Mouse (Mus musculus) intestine, postnatal 0 days (tissue): ENCODE results near the gene Fbxw4. TPM values are rescaled to one million over a fixed set of nuclear protein-coding genes. Genes with fewer than 3 reads are reported as not detected.

ENCODE experiments used
- ATAC-seq: fragments of 200-750 bp; cut with Nextera tagmentation; 2 replicates; pipeline ENCODE4 v1.8.0; 2017; ENCODE audit warnings: mild to moderate bottlenecking, moderate TSS enrichment, moderate library complexity
- H3K27ac ChIP-seq: fragments of 300-500 bp; sonication (generic); 2 replicates; pipeline ENCODE4 v1.5.1; 2014; ENCODE audit warnings: mild to moderate bottlenecking, low read depth, low read length, moderate library complexity
- H3K27me3 ChIP-seq: fragments of 300-500 bp; sonication (generic); replicated peaks from 2 replicates; pipeline ENCODE4 v1.6.1; 2014; ENCODE audit warnings: low read length, mixed read lengths; ENCODE audit not compliant: control insufficient read depth, insufficient read depth
- H3K36me3 ChIP-seq: fragments of 300-500 bp; sonication (generic); 2 replicates; pipeline ENCODE4 v1.6.1; 2014; ENCODE audit warnings: mild to moderate bottlenecking, moderate library complexity; ENCODE audit not compliant: control insufficient read depth, insufficient read depth
- H3K4me1 ChIP-seq: fragments of 300-500 bp; sonication (generic); replicated peaks from 2 replicates; pipeline ENCODE4 v1.6.1; 2014; ENCODE audit warnings: antibody characterized with exemption, low read length, mixed read lengths; ENCODE audit not compliant: control insufficient read depth, insufficient read depth
- H3K4me2 ChIP-seq: fragments of 300-500 bp; sonication (generic); replicated peaks from 2 replicates; pipeline ENCODE4 v1.6.1; 2014; ENCODE audit warnings: low read depth, mild to moderate bottlenecking, moderate library complexity
- H3K4me3 ChIP-seq: fragments of 300-500 bp; sonication (generic); 2 replicates; pipeline ENCODE4 v1.5.1; 2014; ENCODE audit warnings: low read depth, low read length
- H3K9ac ChIP-seq: fragments of 300-500 bp; sonication (generic); 2 replicates; pipeline ENCODE4 v1.6.1; 2014; ENCODE audit warnings: mild to moderate bottlenecking, low read depth, low read length
- H3K9me3 ChIP-seq: fragments of 300-500 bp; sonication (generic); 2 replicates; pipeline ENCODE4 v1.6.1; 2016; ENCODE audit warnings: mixed run types; ENCODE audit not compliant: control insufficient read depth
- CTCF ChIP-seq: sonication (generic); IDR thresholded peaks from 2 replicates; pipeline ENCODE4 v1.5.1; 2016; ENCODE audit warnings: low read depth, mild to moderate bottlenecking, control low read depth, antibody characterized with exemption, moderate library complexity
- WGBS: fragments of 180-500 bp; shearing (Covaris S2); extraction: QIAGEN DNeasy Blood & Tissue Kit; methylation state at CpG from one replicate; pipeline ENCODE4 v1.1.7; 2014; 5-methylcytosine and 5-hydroxymethylcytosine counted together
- polyA plus RNA-seq: library from polyadenylated mRNA; unstranded; fragments of >200 nt; fragmentation: Nextera tagmentation; extraction: Ambion mirVana; gene quantifications from 2 replicates; pipeline ENCODE4 v1.2.1, GENCODE M21; 2015

Fbxw4 gene
- polyA plus RNA-seq, 1 experiment from 2014 or later: 2.6 TPM

- Histone ChIP-seq H3K4me3 (no peak overlapping the region), H3K4me2 (no peak overlapping the region), H3K9me3 (no peaks in the 10 kb centered on the region), H3K9ac (no peak overlapping the region), H3K27me3 (no peaks in the 10 kb centered on the region), H3K36me3 (peaks cover 9% of the 10 kb centered on the region; the same call in 1 of the 2 replicates), H3K4me1 (no peaks in the 10 kb centered on the region), H3K27ac (no peak overlapping the region)
- no peak for TF ChIP-seq CTCF
- WGBS: 85% methylated on average over 6 of the region's 6 CpGs
- ATAC-seq: no peak
Measured at GRCm38 (mm10) chr19:45587509-45588292, 72.4 kb downstream of the Fbxw4 start.

GRCm38 (mm10) chr19:45586850-45587249, 73.3 kb downstream of the Fbxw4 start:
- no peak for ATAC-seq
- WGBS: 76% methylated on average over 3 of the region's 3 CpGs

GRCm38 (mm10) chr19:45584856-45585620, 75.1 kb downstream of the Fbxw4 start:
- TF ChIP-seq CTCF: no peak
- no peak overlapping the region for H3K4me3 ChIP-seq
- ATAC-seq: no peak
- no peak overlapping the region for H3K9ac ChIP-seq
- H3K27ac ChIP-seq: no peak overlapping the region
- H3K9me3 ChIP-seq: no peaks in the 10 kb centered on the region
- H3K4me2 ChIP-seq: no peak overlapping the region
- 61% methylated on average over 9 of the region's 9 CpGs for WGBS
- peaks cover 9% of the 10 kb centered on the region; the same call in 1 of the 2 replicates for H3K36me3 ChIP-seq
- no peaks in the 10 kb centered on the region for H3K27me3 ChIP-seq
- H3K4me1 ChIP-seq: no peaks in the 10 kb centered on the region

More at GRCm38 (mm10) chr19:45586850-45587249, 73.3 kb downstream of the Fbxw4 start:
- Histone ChIP-seq H3K4me2 (no peak overlapping the region), H3K4me3 (no peak overlapping the region), H3K36me3 (peaks cover 9% of the 10 kb centered on the region; the same call in 1 of the 2 replicates), H3K9me3 (no peaks in the 10 kb centered on the region), H3K4me1 (no peaks in the 10 kb centered on the region), H3K27me3 (no peaks in the 10 kb centered on the region), H3K27ac (no peak overlapping the region), H3K9ac (no peak overlapping the region)
- TF ChIP-seq CTCF: no peak

- no peak for ATAC-seq
- peaks cover 18% of the 10 kb centered on the region for H3K36me3 ChIP-seq
- TF ChIP-seq CTCF: no peak
- no peak overlapping the region for H3K4me3 ChIP-seq
- no peaks in the 10 kb centered on the region for H3K27me3 ChIP-seq
- no peaks in the 10 kb centered on the region for H3K4me1 ChIP-seq
- no peak overlapping the region for H3K4me2 ChIP-seq
- no peak overlapping the region for H3K9ac ChIP-seq
- 87% methylated on average over 6 of the region's 6 CpGs for WGBS
- H3K9me3 ChIP-seq: no peaks in the 10 kb centered on the region
- no peak overlapping the region for H3K27ac ChIP-seq
Measured at GRCm38 (mm10) chr19:45583136-45583535, 77.0 kb downstream of the Fbxw4 start.

GRCm38 (mm10) chr19:45582161-45582560, 78.0 kb downstream of the Fbxw4 start:
- no peaks in the 10 kb centered on the region for H3K27me3 ChIP-seq
- no peak overlapping the region for H3K4me3 ChIP-seq
- peaks cover 24% of the 10 kb centered on the region for H3K36me3 ChIP-seq
- no peak overlapping the region for H3K9ac ChIP-seq
- no peak for TF ChIP-seq CTCF
- ATAC-seq: no peak
- H3K4me1 ChIP-seq: no peaks in the 10 kb centered on the region
- no peak overlapping the region for H3K27ac ChIP-seq
- no peaks in the 10 kb centered on the region for H3K9me3 ChIP-seq
- WGBS: 52% methylated on average over 8 of the region's 8 CpGs
- H3K4me2 ChIP-seq: no peak overlapping the region

GRCm38 (mm10) chr19:45581257-45581656, 78.9 kb downstream of the Fbxw4 start:
- peak; percentile 47 for ATAC-seq
- TF ChIP-seq CTCF: peak; percentile 79
- Histone ChIP-seq H3K4me1 (peaks cover 3% of the 10 kb centered on the region; the same call in 1 of the 2 replicates), H3K9ac (no peak overlapping the region), H3K9me3 (no peaks in the 10 kb centered on the region), H3K27me3 (no peaks in the 10 kb centered on the region), H3K4me3 (no peak overlapping the region), H3K27ac (no peak overlapping the region), H3K4me2 (no peak overlapping the region), H3K36me3 (peaks cover 29% of the 10 kb centered on the region)
- WGBS: 60% methylated on average over 3 of the region's 3 CpGs
